Mouse (Mus musculus): ENCODE data around the gene Gm10153. TPM values are rescaled to one million over a fixed set of nuclear protein-coding genes. Genes with fewer than 3 reads are reported as not detected.

The Gm10153 gene
- polyA plus RNA-seq, 1 experiment from 2014 or later, result not detected

Other genes starting within 250 kb of the Gm10153 start
- 0.40 and 0.62 TPM in 2 replicates for gene Brsk2, start 240.6 kb downstream of the Gm10153 start, polyA plus RNA-seq (2014; fragmentation: Nextera tagmentation; extraction: Ambion mirVana)
- gene Mob2, start 129.3 kb downstream of the Gm10153 start, polyA plus RNA-seq (2014; fragmentation: Nextera tagmentation; extraction: Ambion mirVana), result 48.3 and 50.3 TPM in 2 replicates
- gene Dusp8, start 94.5 kb downstream of the Gm10153 start, polyA plus RNA-seq (2014; fragmentation: Nextera tagmentation; extraction: Ambion mirVana), result 9.6 and 10.1 TPM in 2 replicates
- gene Gm45618, start 69.7 kb downstream of the Gm10153 start, polyA plus RNA-seq (2014; fragmentation: Nextera tagmentation; extraction: Ambion mirVana), result not detected in 2 replicates
- gene Gm39115, start 54.4 kb downstream of the Gm10153 start, polyA plus RNA-seq (2014; fragmentation: Nextera tagmentation; extraction: Ambion mirVana), result not detected in 2 replicates
- gene Gm45337, start 45.8 kb downstream of the Gm10153 start, polyA plus RNA-seq (2014; fragmentation: Nextera tagmentation; extraction: Ambion mirVana), result not detected in 2 replicates
- not detected in 2 replicates for gene Gm29735, start 33.3 kb downstream of the Gm10153 start, polyA plus RNA-seq (2014; fragmentation: Nextera tagmentation; extraction: Ambion mirVana)
- not detected in 2 replicates for gene Gm4553, start 24.6 kb downstream of the Gm10153 start, polyA plus RNA-seq (2014; fragmentation: Nextera tagmentation; extraction: Ambion mirVana)
- gene Krtap5-2, start 14.4 kb downstream of the Gm10153 start, polyA plus RNA-seq (2014; fragmentation: Nextera tagmentation; extraction: Ambion mirVana), result not detected in 2 replicates
- gene Krtap5-3, start 11.0 kb upstream of the Gm10153 start, polyA plus RNA-seq (2014; fragmentation: Nextera tagmentation; extraction: Ambion mirVana), result not detected in 2 replicates
- gene Gm7579, start 21.5 kb upstream of the Gm10153 start, polyA plus RNA-seq (2014; fragmentation: Nextera tagmentation; extraction: Ambion mirVana), result not detected in 2 replicates
- not detected in 2 replicates for gene Krtap5-5, start 39.6 kb upstream of the Gm10153 start, polyA plus RNA-seq (2014; fragmentation: Nextera tagmentation; extraction: Ambion mirVana)
- not detected in 2 replicates for gene Gm40460, start 50.7 kb upstream of the Gm10153 start, polyA plus RNA-seq (2014; fragmentation: Nextera tagmentation; extraction: Ambion mirVana)
- not detected in 2 replicates for gene Gm2431, start 68.0 kb upstream of the Gm10153 start, polyA plus RNA-seq (2014; fragmentation: Nextera tagmentation; extraction: Ambion mirVana)
- not detected in 2 replicates for gene Gm4559, start 84.0 kb upstream of the Gm10153 start, polyA plus RNA-seq (2014; fragmentation: Nextera tagmentation; extraction: Ambion mirVana)
- not detected in 2 replicates for gene Krtap5-1, start 106.7 kb upstream of the Gm10153 start, polyA plus RNA-seq (2014; fragmentation: Nextera tagmentation; extraction: Ambion mirVana)
- gene Krtap5-4, start 113.2 kb upstream of the Gm10153 start, polyA plus RNA-seq (2014; fragmentation: Nextera tagmentation; extraction: Ambion mirVana), result 0.26 TPM in 1 of 2 replicates, not detected in the other
- 7.6 and 8.3 TPM in 2 replicates for gene Ifitm10, start 183.4 kb upstream of the Gm10153 start, polyA plus RNA-seq (2014; fragmentation: Nextera tagmentation; extraction: Ambion mirVana)
- 1.9 TPM in 1 of 2 replicates, not detected in the other for gene Gm49369, start 192.3 kb upstream of the Gm10153 start, polyA plus RNA-seq (2014; fragmentation: Nextera tagmentation; extraction: Ambion mirVana)
- 378 and 446 TPM in 2 replicates for gene Ctsd, start 197.6 kb upstream of the Gm10153 start, polyA plus RNA-seq (2014; fragmentation: Nextera tagmentation; extraction: Ambion mirVana)
- gene Syt8, start 244.5 kb upstream of the Gm10153 start, polyA plus RNA-seq (2014; fragmentation: Nextera tagmentation; extraction: Ambion mirVana), result 0.26 and 0.31 TPM in 2 replicates

Data from heart, embryonic 11.5 days (tissue).